Mouse (Mus musculus) layer of hippocampus, adult 2 months (tissue): ENCODE data around the gene Trim6. TPM values are rescaled to one million over a fixed set of nuclear protein-coding genes. Genes with fewer than 3 reads are reported as not detected.
"Not testable (repeated sequence)": the region's sequence is repeated elsewhere in the genome, so short reads cannot be mapped to it uniquely, and the experiment has no call there.

Experiments
- DNase-seq, 2 experiments: peaks; one replicate each; pipeline ENCODE4 v3.0.0; 2022; ENCODE audit warnings: low spot score in 2 of 2
- H3K27ac ChIP-seq: fragments of 200-600 bp; 2 replicates; pipeline ENCODE4 v1.8.1; 2022
- H3K4me3 ChIP-seq: fragments of 200-600 bp; 2 replicates; pipeline ENCODE4 v1.8.1; 2022; ENCODE audit warnings: mild to moderate bottlenecking
- CTCF ChIP-seq: fragments of 200-600 bp; conservative IDR thresholded peaks from 2 replicates; pipeline ENCODE4 v1.8.1; 2022; ENCODE audit warnings: antibody characterized with exemption, mild to moderate bottlenecking, moderate library complexity
- total RNA-seq, 2 experiments: library from RNA; stranded (reverse); gene quantifications; 2 replicates each; pipeline ENCODE4 v1.2.3; 2021

Trim6 gene
- total RNA-seq, 2 experiments from 2014 or later: 0.25 to 0.28 TPM

DNA sequence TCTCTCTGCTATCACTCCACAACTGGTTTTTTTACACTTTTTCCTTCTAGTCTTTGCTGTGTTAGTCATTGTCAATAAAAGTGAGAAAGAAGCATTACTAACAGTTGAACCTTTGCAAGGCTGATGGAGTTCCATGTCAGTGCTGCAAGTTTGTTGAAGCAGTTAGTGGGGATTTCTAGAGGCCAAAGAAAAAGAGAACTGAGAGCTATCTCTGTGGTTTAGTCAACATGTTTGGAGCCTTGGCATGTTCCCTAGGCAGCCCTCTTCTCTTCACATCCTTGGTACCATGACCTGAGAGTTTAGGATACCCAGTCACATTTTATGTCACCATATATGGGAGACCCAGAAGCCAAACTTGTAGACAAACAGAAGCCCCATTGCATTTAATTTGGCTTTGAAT, 22.3 kb downstream of the Trim6 start:
- TF ChIP-seq CTCF: no peak
- no peak overlapping the region for H3K27ac ChIP-seq
- DNase-seq: no peak
- no peak overlapping the region for H3K4me3 ChIP-seq

DNA sequence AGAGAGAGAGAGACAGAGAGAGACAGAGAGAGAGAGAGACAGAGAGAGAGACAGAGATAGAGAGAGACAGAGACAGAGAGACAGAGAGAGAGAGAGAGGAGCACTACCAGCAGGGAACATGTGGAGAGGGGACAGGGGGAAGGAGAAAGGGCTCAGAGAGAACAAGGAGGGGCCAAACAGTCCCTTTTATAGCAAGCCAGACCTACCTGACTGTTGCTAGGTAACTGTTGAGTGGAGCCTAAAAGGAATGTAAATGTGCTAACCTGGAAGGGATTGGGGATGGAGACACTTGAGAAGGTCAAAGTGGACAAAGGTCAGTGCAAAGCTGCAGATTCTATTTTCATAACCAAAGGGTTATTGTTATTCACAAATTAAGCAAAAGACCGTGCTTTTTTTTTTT, 25.0 kb downstream of the Trim6 start:
- TF ChIP-seq CTCF: no peak
- no peak overlapping the region for H3K4me3 ChIP-seq
- H3K27ac ChIP-seq: no peak overlapping the region
- DNase-seq: no peak

DNA sequence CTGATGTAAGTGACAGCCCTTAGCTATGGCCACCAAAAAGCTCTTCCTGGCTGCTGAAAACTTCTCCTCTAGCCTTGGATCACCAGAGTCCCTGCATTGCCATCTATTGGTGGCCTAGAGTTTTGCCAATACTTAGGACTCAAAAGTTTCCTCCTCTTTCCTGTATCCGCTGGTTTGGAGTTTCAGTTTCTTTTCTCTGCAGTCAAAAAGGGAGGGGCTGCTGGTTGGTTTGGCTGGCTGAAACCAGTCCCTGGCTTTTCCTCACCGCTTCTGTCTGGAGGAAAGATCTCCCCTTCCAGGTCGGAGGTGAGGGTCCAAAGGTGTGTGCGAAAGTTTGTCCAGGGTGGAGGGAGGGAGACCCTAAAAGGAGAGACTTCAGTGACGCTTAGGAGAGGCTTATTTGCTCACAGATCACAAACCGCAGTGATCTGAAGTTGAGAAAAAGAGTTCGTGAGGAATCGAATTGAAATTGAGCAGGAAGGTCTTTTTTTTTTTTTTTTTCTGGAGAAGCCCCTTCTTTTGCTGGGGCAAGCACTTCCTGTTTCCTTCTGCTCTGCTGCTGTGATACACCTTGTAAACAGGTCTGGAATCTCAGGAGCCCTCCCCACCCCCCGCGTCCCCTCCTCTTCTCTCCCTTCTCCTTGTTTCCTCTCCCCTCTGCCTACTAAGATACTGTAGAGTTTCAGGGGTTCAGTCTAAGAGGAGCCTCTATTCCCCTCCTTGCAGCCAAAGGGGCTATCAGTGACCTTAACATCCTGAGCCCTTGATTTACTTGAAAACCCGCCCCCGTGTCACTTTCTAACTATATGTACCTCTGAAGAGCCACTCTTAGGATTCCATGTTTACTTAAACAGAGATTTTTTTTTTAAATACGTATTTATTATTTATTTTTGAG, 25.9 kb downstream of the Trim6 start, which contains the start of gene Trim34a:
TSS of gene Trim34a (plus strand) at position 171 of the 895 bp plus-strand sequence.
- TF ChIP-seq CTCF: peak; percentile 77
- peak within 1 kb of the TSS; percentile 55 for H3K4me3 ChIP-seq
- H3K27ac ChIP-seq: peak within 1 kb of the TSS; percentile 55
- peak in 1 of 2 experiments; percentile 0 for DNase-seq

DNA sequence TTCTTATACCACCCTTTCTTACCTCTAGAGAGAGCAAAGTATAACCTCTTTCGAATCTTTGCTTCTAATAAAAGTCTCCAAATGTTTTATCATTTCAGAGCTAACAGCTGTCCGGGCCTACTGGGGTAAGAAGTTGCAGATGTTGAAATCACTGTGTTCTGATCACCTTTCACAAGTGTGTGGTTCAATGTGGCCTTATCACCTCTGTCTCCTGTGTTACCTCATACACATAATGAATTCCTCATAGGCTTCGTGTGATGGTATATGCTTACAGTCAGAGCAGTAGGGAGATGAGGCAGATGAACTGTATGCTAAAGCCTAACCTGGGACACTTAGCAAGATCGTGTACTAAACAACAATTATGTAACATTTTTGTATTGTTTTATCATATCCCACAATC, 41.8 kb downstream of the Trim6 start:
- not testable (repeated sequence) for H3K4me3 ChIP-seq, DNase-seq, H3K27ac ChIP-seq

DNA sequence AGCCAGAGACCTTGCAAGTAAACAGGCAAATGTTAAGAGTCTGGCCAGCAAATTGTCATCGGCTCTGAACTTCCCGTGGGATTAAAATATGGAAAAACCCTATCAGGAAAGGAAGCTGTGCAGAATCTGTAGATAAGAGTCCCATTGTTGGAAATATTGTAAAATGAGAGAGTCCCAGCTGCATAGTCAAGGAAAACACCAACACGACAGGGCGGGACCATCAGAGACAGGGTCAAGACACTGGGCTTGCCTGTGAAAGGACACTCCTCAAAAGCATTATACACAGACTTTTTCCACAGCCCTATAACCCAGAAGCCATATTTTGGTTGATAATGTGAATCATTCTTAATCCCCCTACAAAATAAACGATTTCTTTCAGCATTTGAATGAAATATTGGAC, 46.7 kb downstream of the Trim6 start:
- not testable (repeated sequence) for H3K4me3 ChIP-seq, DNase-seq, H3K27ac ChIP-seq

DNA sequence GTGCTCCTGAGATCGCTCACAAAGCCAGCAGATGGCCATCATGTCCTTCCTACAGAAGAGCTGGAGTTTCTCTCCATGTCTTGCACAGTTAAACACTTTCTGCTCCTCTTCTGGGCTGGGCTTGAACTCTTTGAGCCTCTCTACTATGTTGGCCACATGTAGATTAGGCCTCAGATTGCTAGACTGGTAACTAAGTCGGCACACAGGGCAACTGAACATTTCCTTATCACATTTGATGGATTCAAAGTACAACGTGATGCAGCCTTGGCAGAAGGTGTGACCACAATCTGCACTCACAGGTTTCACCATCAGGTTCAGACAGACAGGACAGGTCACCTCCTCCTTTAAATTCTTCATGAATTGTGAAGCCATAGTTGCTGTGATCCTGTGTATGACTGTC, 60.8 kb downstream of the Trim6 start:
- not testable (repeated sequence) for H3K27ac ChIP-seq, DNase-seq, H3K4me3 ChIP-seq

Other genes starting within 250 kb of the Trim6 start
- under 1 TPM; 0.05 to 0.07 TPM for gene Olfr635, start 247.6 kb upstream of the Trim6 start, total RNA-seq
- not detected for gene Olfr638, start 220.0 kb upstream of the Trim6 start, total RNA-seq
- gene Olfr639, start 201.5 kb upstream of the Trim6 start, total RNA-seq: under 1 TPM; 0.07 to 0.10 TPM
- gene Olfr640, start 193.2 kb upstream of the Trim6 start, total RNA-seq: not detected
- not detected for gene Olfr641, start 183.3 kb upstream of the Trim6 start, total RNA-seq
- gene Olfr642, start 166.1 kb upstream of the Trim6 start, total RNA-seq: not detected
- not detected for gene 4930516K23Rik, start 157.3 kb upstream of the Trim6 start, total RNA-seq
- gene Olfr644, start 146.9 kb upstream of the Trim6 start, total RNA-seq: not detected
- not detected for gene Olfr645, start 133.3 kb upstream of the Trim6 start, total RNA-seq
- gene Olfr646, start 113.9 kb upstream of the Trim6 start, total RNA-seq: under 1 TPM in 1 of 2 experiments, not detected in 1; 0.18 TPM
- not detected for gene Ubqln5, start 89.0 kb upstream of the Trim6 start, total RNA-seq
- not detected for gene Olfr643, start 81.4 kb upstream of the Trim6 start, total RNA-seq
- not detected for gene Ubqln3, start 75.5 kb upstream of the Trim6 start, total RNA-seq
- gene Ubqlnl, start 68.2 kb upstream of the Trim6 start, total RNA-seq: not detected
- not detected for gene Olfm5, start 54.0 kb upstream of the Trim6 start, total RNA-seq
- gene Olfr648, start 35.4 kb upstream of the Trim6 start, total RNA-seq: under 1 TPM; 0.20 to 0.26 TPM
- gene Olfr649, start 22.8 kb upstream of the Trim6 start, total RNA-seq: not detected
- 1 to 10 TPM; 1.1 to 2.0 TPM for gene Trim34a, start 25.7 kb downstream of the Trim6 start, total RNA-seq
- under 1 TPM; 0.49 to 0.76 TPM for gene Trim5, start 69.3 kb downstream of the Trim6 start, total RNA-seq
- 1 to 10 TPM; 2.5 to 2.9 TPM for gene Trim12a, start 96.7 kb downstream of the Trim6 start, total RNA-seq
- not detected for gene Trim34b, start 110.7 kb downstream of the Trim6 start, total RNA-seq
- 1 to 10 TPM; 1.5 to 2.1 TPM for gene Trim12c, start 134.6 kb downstream of the Trim6 start, total RNA-seq
- not detected for gene Trim30b, start 151.1 kb downstream of the Trim6 start, total RNA-seq
- gene Trim30c, start 182.0 kb downstream of the Trim6 start, total RNA-seq: not detected
- 1 to 10 TPM in 1 of 2 experiments, under 1 TPM in 1; 0.64 to 1.1 TPM for gene Trim30a, start 246.4 kb downstream of the Trim6 start, total RNA-seq